Mouse (Mus musculus): ENCODE results near the gene Fam114a2. TPM values are rescaled to one million over a fixed set of nuclear protein-coding genes. Genes with fewer than 3 reads are reported as not detected.

The Fam114a2 gene
- total and polyA plus RNA-seq, 3 experiments, result 26.1 to 42.4 (median 37.7) TPM

GRCm38 (mm10) chr11:57551016-57551415 is 32.6 kb upstream of the Fam114a2 start:
- no peak for TF ChIP-seq POLR2A (IDR thresholded peaks at IDR 0.05; ENCODE audit: insufficient read depth, low read depth, low read length)
- no peak for TF ChIP-seq EP300 (IDR thresholded peaks at IDR 0.05; ENCODE audit: insufficient read depth, low read depth, low read length)
- no peak for TF ChIP-seq CTCF (IDR thresholded peaks at IDR 0.05)
- no peaks in the 10 kb centered on the region for H3K4me1 ChIP-seq (ENCODE audit: control insufficient read depth, insufficient read depth, low read length)
- no peak for DNase-seq
- H3K36me3 ChIP-seq (ENCODE audit: control insufficient read depth, insufficient read depth, low read length), result no peaks in the 10 kb centered on the region
- H3K9ac ChIP-seq (ENCODE audit: low read depth, low read length), result no peak overlapping the region
- no peaks in the 10 kb centered on the region for H3K79me2 ChIP-seq (replicated peaks; ENCODE audit: control insufficient read depth, insufficient read depth, low read length)
- H3K4me3 ChIP-seq, result no peak overlapping the region
- intact Hi-C loops (cut with DNase I), result no loop called here
- H3K27me3 ChIP-seq (ENCODE audit: control insufficient read depth, insufficient read depth, low read length), result no peaks in the 10 kb centered on the region
- WGBS, result 76% methylated on average over 8 of the region's 8 CpGs
- no peak overlapping the region for H3K27ac ChIP-seq

GRCm38 (mm10) chr11:57550230-57550629 is 31.8 kb upstream of the Fam114a2 start:
- Histone ChIP-seq H3K9ac (ENCODE audit: low read depth, low read length) (no peak overlapping the region), H3K79me2 (replicated peaks; ENCODE audit: control insufficient read depth, insufficient read depth, low read length) (no peaks in the 10 kb centered on the region), H3K27me3 (ENCODE audit: control insufficient read depth, insufficient read depth, low read length) (no peaks in the 10 kb centered on the region), H3K36me3 (ENCODE audit: control insufficient read depth, insufficient read depth, low read length) (no peaks in the 10 kb centered on the region), H3K27ac (no peak overlapping the region), H3K4me3 (no peak overlapping the region), H3K4me1 (ENCODE audit: control insufficient read depth, insufficient read depth, low read length) (no peaks in the 10 kb centered on the region)
- TF ChIP-seq POLR2A (IDR thresholded peaks at IDR 0.05; ENCODE audit: insufficient read depth, low read depth, low read length), result no peak
- TF ChIP-seq CTCF (IDR thresholded peaks at IDR 0.05), result peak; percentile 31
- 92% methylated on average over 2 of the region's 2 CpGs for WGBS
- intact Hi-C loops (cut with DNase I), result no loop called here
- DNase-seq, result no peak

GRCm38 (mm10) chr11:57548618-57549550 is 30.5 kb upstream of the Fam114a2 start:
- Histone ChIP-seq H3K27ac (no peak overlapping the region), H3K79me2 (replicated peaks; ENCODE audit: control insufficient read depth, insufficient read depth, low read length) (no peaks in the 10 kb centered on the region), H3K36me3 (ENCODE audit: control insufficient read depth, insufficient read depth, low read length) (no peaks in the 10 kb centered on the region), H3K4me3 (no peak overlapping the region), H3K27me3 (ENCODE audit: control insufficient read depth, insufficient read depth, low read length) (no peaks in the 10 kb centered on the region), H3K9ac (ENCODE audit: low read depth, low read length) (no peak overlapping the region), H3K4me1 (ENCODE audit: control insufficient read depth, insufficient read depth, low read length) (no peaks in the 10 kb centered on the region)
- intact Hi-C loops (cut with DNase I), result loop anchor here (1.0 to 5.0 kb wide), 3 partner anchors 68 to 385 kb away; no protein-coding TSS in a partner anchor
- WGBS, result 39% methylated on average over 18 of the region's 18 CpGs
- TF ChIP-seq EP300 (IDR thresholded peaks at IDR 0.05; ENCODE audit: insufficient read depth, low read depth, low read length), result peak; percentile 81
- TF ChIP-seq POLR2A (IDR thresholded peaks at IDR 0.05; ENCODE audit: insufficient read depth, low read depth, low read length), result no peak
- TF ChIP-seq CTCF (IDR thresholded peaks at IDR 0.05), result peak; percentile 99
- DNase-seq, result peak; percentile 61 to 88

GRCm38 (mm10) chr11:57540681-57541080 is 22.3 kb upstream of the Fam114a2 start:
- intact Hi-C loops (cut with DNase I), result no loop called here
- Histone ChIP-seq H3K27me3 (ENCODE audit: control insufficient read depth, insufficient read depth, low read length) (no peaks in the 10 kb centered on the region), H3K27ac (no peak overlapping the region), H3K9ac (ENCODE audit: low read depth, low read length) (no peak overlapping the region), H3K36me3 (ENCODE audit: control insufficient read depth, insufficient read depth, low read length) (no peaks in the 10 kb centered on the region), H3K4me3 (no peak overlapping the region), H3K4me1 (ENCODE audit: control insufficient read depth, insufficient read depth, low read length) (no peaks in the 10 kb centered on the region), H3K79me2 (replicated peaks; ENCODE audit: control insufficient read depth, insufficient read depth, low read length) (no peaks in the 10 kb centered on the region)
- no peak for TF ChIP-seq EP300 (IDR thresholded peaks at IDR 0.05; ENCODE audit: insufficient read depth, low read depth, low read length)
- no peak for TF ChIP-seq POLR2A (IDR thresholded peaks at IDR 0.05; ENCODE audit: insufficient read depth, low read depth, low read length)
- TF ChIP-seq CTCF (IDR thresholded peaks at IDR 0.05), result no peak
- 87% methylated on average over 2 of the region's 2 CpGs for WGBS
- no peak for DNase-seq

GRCm38 (mm10) chr11:57539841-57540418 is 21.5 kb upstream of the Fam114a2 start:
- TF ChIP-seq POLR2A (IDR thresholded peaks at IDR 0.05; ENCODE audit: insufficient read depth, low read depth, low read length), result no peak
- no peak for TF ChIP-seq EP300 (IDR thresholded peaks at IDR 0.05; ENCODE audit: insufficient read depth, low read depth, low read length)
- TF ChIP-seq CTCF (IDR thresholded peaks at IDR 0.05), result no peak
- Histone ChIP-seq H3K27ac (no peak overlapping the region), H3K4me3 (no peak overlapping the region), H3K9ac (ENCODE audit: low read depth, low read length) (no peak overlapping the region), H3K36me3 (ENCODE audit: control insufficient read depth, insufficient read depth, low read length) (no peaks in the 10 kb centered on the region), H3K27me3 (ENCODE audit: control insufficient read depth, insufficient read depth, low read length) (no peaks in the 10 kb centered on the region), H3K79me2 (replicated peaks; ENCODE audit: control insufficient read depth, insufficient read depth, low read length) (no peaks in the 10 kb centered on the region), H3K4me1 (ENCODE audit: control insufficient read depth, insufficient read depth, low read length) (no peaks in the 10 kb centered on the region; the same call in 1 of the 2 replicates)
- intact Hi-C loops (cut with DNase I), result no loop called here
- DNase-seq, result no peak
- WGBS, result 79% methylated on average over 5 of the region's 5 CpGs

- no peak overlapping the region for H3K9ac ChIP-seq (ENCODE audit: low read depth, low read length)
- no peak for DNase-seq
- H3K79me2 ChIP-seq (replicated peaks; ENCODE audit: control insufficient read depth, insufficient read depth, low read length), result no peaks in the 10 kb centered on the region; the same call in 1 of the 2 replicates
- peaks cover 4% of the 10 kb centered on the region; the same call in 1 of the 2 replicates for H3K36me3 ChIP-seq (ENCODE audit: control insufficient read depth, insufficient read depth, low read length)
- intact Hi-C loops (cut with DNase I), result no loop called here
- no peak overlapping the region for H3K4me3 ChIP-seq
- no peaks in the 10 kb centered on the region for H3K27me3 ChIP-seq (ENCODE audit: control insufficient read depth, insufficient read depth, low read length)
- H3K27ac ChIP-seq, result no peak overlapping the region
- TF ChIP-seq EP300 (IDR thresholded peaks at IDR 0.05; ENCODE audit: insufficient read depth, low read depth, low read length), result no peak
- TF ChIP-seq POLR2A (IDR thresholded peaks at IDR 0.05; ENCODE audit: insufficient read depth, low read depth, low read length), result no peak
- no peak for TF ChIP-seq CTCF (IDR thresholded peaks at IDR 0.05)
- peaks cover 1% of the 10 kb centered on the region for H3K4me1 ChIP-seq (ENCODE audit: control insufficient read depth, insufficient read depth, low read length)
- WGBS, result 97% methylated on average over 5 of the region's 5 CpGs
Measured at GRCm38 (mm10) chr11:57535912-57536311, 17.5 kb upstream of the Fam114a2 start.

Measured in heart, adult 2 months (tissue).